Mouse (Mus musculus) CH12.LX (cell line): ENCODE data around the gene Myo1d.

Source experiments
- CHD2 ChIP-seq: IDR thresholded peaks from 2 replicates; pipeline ENCODE4 v1.6.1; 2011; ENCODE audit warnings: low read length, improper control_type of control experiment
- CTCF ChIP-seq, 2 experiments: IDR thresholded peaks in 1 of 2; conservative IDR thresholded peaks in 1 of 2; 2 replicates each; pipeline ENCODE4 v1.5.1; 2011 to 2012; ENCODE audit warnings: low read depth in 2 of 2, low read length in 2 of 2, improper control_type of control experiment in 1 of 2, inconsistent platforms in 1 of 2, mild to moderate bottlenecking in 1 of 2, moderate library complexity in 1 of 2
- ELF1 ChIP-seq: IDR thresholded peaks from 2 replicates; pipeline ENCODE4 v1.6.1; 2014; ENCODE audit warnings: low read depth, mild to moderate bottlenecking, inconsistent platforms, low read length, improper control_type of control experiment
- EP300 ChIP-seq: IDR thresholded peaks from 2 replicates; pipeline ENCODE4 v1.6.1; 2011; ENCODE audit warnings: low read length, improper control_type of control experiment
- HCFC1 ChIP-seq: IDR thresholded peaks from 2 replicates; pipeline ENCODE4 v1.6.1; 2012; ENCODE audit warnings: low read depth, mild to moderate bottlenecking, inconsistent platforms, low read length, improper control_type of control experiment
- KAT2A ChIP-seq: IDR thresholded peaks from 2 replicates; pipeline ENCODE4 v1.6.1; 2012; ENCODE audit warnings: low read length, improper control_type of control experiment, inconsistent platforms; ENCODE audit not compliant: insufficient replicate concordance
- MAFK ChIP-seq: IDR thresholded peaks from 2 replicates; pipeline ENCODE4 v1.6.1; 2011; ENCODE audit warnings: low read length, improper control_type of control experiment; ENCODE audit not compliant: insufficient replicate concordance
- MAZ ChIP-seq: IDR thresholded peaks from 2 replicates; pipeline ENCODE4 v1.6.1; 2012; ENCODE audit warnings: low read depth, mild to moderate bottlenecking, inconsistent platforms, low read length, improper control_type of control experiment, moderate library complexity
- POLR2A ChIP-seq: IDR thresholded peaks from 2 replicates; pipeline ENCODE4 v1.6.1; 2011; ENCODE audit warnings: low read depth, mild to moderate bottlenecking, improper control_type of control experiment, low read length
- POLR2AphosphoS2 ChIP-seq: IDR thresholded peaks from 2 replicates; pipeline ENCODE4 v1.6.1; 2011; ENCODE audit warnings: low read depth, low read length, improper control_type of control experiment
- TBP ChIP-seq: conservative IDR thresholded peaks from 2 replicates; pipeline ENCODE4 v1.6.1; 2011; ENCODE audit warnings: low read depth, low read length, improper control_type of control experiment
- USF1 ChIP-seq: IDR thresholded peaks from 2 replicates; pipeline ENCODE4 v1.6.1; 2014; ENCODE audit warnings: low read depth, mild to moderate bottlenecking, inconsistent platforms, low read length, improper control_type of control experiment
- USF2 ChIP-seq: conservative IDR thresholded peaks from 2 replicates; pipeline ENCODE4 v1.6.1; 2011; ENCODE audit warnings: low read depth, low read length, improper control_type of control experiment

- TF ChIP-seq ELF1 (peak; percentile 18; the same call in 1 of the 2 replicates), USF1 (no peak), EP300 (no peak), MAFK (no peak), MAZ (no peak), TBP (no peak), POLR2A (no peak), KAT2A (no peak), USF2 (no peak), CTCF (conservative IDR thresholded peaks at IDR 0.05 in 1 of 2, IDR thresholded peaks at IDR 0.05 in 1 of 2; ENCODE audit: low read depth in 2 of 2, low read length in 2 of 2) (no peak), CHD2 (no peak), HCFC1 (no peak), POLR2AphosphoS2 (no peak)
Observed at GRCm38 (mm10) chr11:80522852-80523251, 257.0 kb downstream of the Myo1d start.
